Mouse (Mus musculus): ENCODE data around the gene Adm. TPM values are rescaled to one million over a fixed set of nuclear protein-coding genes. Genes with fewer than 3 reads are reported as not detected.

Gene Adm
- 34.3 and 57.5 TPM in 2 replicates for polyA plus RNA-seq (2015; fragmentation: Nextera tagmentation; extraction: Ambion mirVana)

GRCm38 (mm10) chr7:110627486-110628272, at the start of gene Adm:
Gene Adm (plus strand): TSS chr7:110627661.

GRCm38 (mm10) chr7:110614133-110615063, 13.1 kb upstream of the Adm start, which contains the start of gene Sbf2:
Gene Sbf2 (minus strand): TSS chr7:110614922.

Other genes with a start within 250 kb of the Adm start
- gene Sbf2, start 12.7 kb upstream of the Adm start, polyA plus RNA-seq (2015; fragmentation: Nextera tagmentation; extraction: Ambion mirVana) = 17.0 and 24.9 TPM in 2 replicates
- gene Ampd3, start 140.5 kb downstream of the Adm start, polyA plus RNA-seq (2015; fragmentation: Nextera tagmentation; extraction: Ambion mirVana) = 18.6 and 29.2 TPM in 2 replicates
- 26.3 and 30.3 TPM in 2 replicates for gene Rnf141, start 216.8 kb downstream of the Adm start, polyA plus RNA-seq (2015; fragmentation: Nextera tagmentation; extraction: Ambion mirVana)
- 35.3 and 46.8 TPM in 2 replicates for gene Lyve1, start 235.6 kb downstream of the Adm start, polyA plus RNA-seq (2015; fragmentation: Nextera tagmentation; extraction: Ambion mirVana)

Data from adrenal gland, postnatal 0 days (tissue).